Mouse (Mus musculus): ENCODE measurements around the gene Cd80. TPM values are rescaled to one million over a fixed set of nuclear protein-coding genes. Genes with fewer than 3 reads are reported as not detected.
A peak's percentile ranks its signal among the peaks of the same experiment; 100 is the strongest.

The Cd80 gene
- polyA plus RNA-seq, 1 experiment from 2014 or later = 0.74 TPM

DNA sequence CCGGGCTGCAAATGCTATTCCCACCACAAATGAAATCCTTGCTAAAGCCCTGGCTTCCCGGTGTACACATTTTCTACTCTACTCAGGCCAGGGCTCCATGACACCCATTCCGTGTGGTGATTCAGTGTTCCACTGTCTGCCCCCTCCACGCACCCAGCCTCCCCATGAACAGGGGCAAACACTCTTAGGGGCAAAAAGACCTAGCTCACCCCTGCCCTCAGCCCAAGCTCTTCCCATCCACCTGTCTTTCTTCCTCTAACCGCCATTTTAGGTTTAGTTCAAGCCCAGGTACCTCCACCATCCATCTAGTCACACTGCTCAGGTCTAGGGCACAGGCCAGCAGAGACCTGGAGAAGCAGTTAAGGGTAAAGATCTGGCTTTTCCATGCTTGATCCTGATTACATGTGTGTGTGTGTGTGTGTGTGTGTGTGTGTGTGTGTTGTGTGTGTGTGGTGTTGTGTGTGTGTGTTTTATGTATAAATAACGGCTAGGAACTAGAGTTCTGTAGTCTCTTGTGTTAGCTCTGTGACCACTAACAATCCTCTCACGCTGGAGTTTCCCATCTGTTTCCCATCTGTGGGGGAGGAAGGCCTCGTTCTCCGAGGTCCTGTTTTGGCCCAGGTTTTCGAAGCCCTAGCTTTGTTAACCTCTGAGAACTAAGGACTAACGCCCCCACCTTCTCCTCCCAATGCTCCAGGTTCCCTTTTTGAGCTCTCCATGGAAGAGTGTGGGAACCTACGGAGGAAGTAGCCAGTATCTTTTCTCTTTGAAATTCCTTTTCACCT, 3.7 kb upstream of the Cd80 start:
- Histone ChIP-seq H3K9me3 (replicated peaks) (no peaks in the 10 kb centered on the region), H3K27ac (peak overlapping the region; percentile 83; the same call in 1 of the 2 replicates), H3K36me3 (peaks cover 34% of the 10 kb centered on the region), H3K4me1 (peaks cover 17% of the 10 kb centered on the region), H3K4me3 (peak overlapping the region; percentile 74), H3K27me3 (no peaks in the 10 kb centered on the region), H3K4me2 (replicated peaks) (peak overlapping the region; percentile 71), H3K9ac (peak overlapping the region; percentile 82)
- 47% methylated on average over 12 of the region's 12 CpGs for WGBS
- ATAC-seq (ENCODE audit: low FRiP score) = peak; percentile 9; the same call in 1 of the 2 replicates

DNA sequence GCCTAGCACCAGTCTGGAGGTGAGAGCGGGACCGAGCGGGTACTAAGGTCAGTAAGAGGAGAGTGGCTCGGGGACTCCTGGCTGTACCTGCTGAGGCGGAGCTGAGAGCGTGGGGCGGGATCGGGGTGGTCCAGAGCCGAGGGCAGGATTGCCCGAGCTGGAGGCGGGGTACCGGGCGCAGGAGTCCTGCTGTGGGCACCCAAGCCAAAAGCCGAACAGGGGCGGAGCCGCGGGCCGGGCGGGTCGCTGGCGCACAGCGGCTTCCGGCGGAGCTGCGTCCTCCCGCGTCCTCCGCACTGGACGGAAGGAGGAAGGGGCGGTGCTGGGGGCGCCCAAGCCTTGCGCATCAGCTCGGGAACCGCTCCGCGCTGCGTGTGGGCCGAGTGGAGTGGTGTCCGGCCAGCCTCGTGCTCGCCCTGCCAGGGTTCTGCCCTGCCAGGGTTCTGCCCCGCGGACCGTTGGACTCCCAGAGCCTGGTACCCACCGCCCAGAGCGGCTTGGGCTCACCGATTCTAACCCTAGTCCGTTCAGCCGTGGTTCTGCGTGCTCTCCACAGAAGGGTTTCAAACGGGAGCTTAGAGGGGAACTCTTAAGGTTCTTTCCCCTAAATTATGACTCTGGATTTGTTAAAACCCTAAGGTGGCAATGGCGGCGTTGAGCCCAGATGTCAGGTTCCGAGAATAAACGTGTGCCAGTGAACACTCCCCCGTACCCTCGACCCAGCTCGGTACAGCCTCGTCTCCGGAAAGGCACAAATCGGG, 2.7 kb upstream of the Cd80 start, which contains the start of gene Adprh:
Gene Adprh (minus strand): TSS at position 262 of the 761 bp plus-strand sequence.
- no peaks in the 10 kb centered on the region for H3K27me3 ChIP-seq
- peak within 1 kb of the TSS; percentile 71 for H3K4me2 ChIP-seq (replicated peaks)
- H3K9ac ChIP-seq = peak within 1 kb of the TSS; percentile 82
- peak within 1 kb of the TSS; percentile 83 for H3K27ac ChIP-seq
- ATAC-seq (ENCODE audit: low FRiP score) = peak; percentile 98
- H3K9me3 ChIP-seq (replicated peaks) = no peaks in the 10 kb centered on the region
- peaks cover 24% of the 10 kb centered on the region for H3K36me3 ChIP-seq
- peaks cover 17% of the 10 kb centered on the region for H3K4me1 ChIP-seq
- WGBS = under 1% methylated on average over 53 of the region's 61 CpGs
- H3K4me3 ChIP-seq = peak within 1 kb of the TSS; percentile 74

DNA sequence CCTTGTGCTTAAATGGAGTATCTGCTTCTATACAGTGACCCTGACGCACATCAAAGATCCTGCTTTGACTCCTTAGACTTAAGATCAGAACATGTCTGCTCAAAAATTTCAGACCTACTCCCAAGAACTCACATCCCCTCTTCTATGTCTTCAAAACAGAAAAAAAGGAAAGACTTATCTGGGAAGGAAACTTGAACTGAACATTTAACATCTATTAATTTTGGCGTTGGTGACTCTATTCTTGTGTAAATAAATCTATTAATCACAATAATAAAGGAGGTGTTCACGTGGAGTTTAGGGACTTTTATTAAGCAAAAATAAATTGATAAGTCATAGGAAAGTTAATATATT, 2.2 kb upstream of the Cd80 start:
- H3K9ac ChIP-seq = peak overlapping the region; percentile 82
- ATAC-seq (ENCODE audit: low FRiP score) = no peak
- no peaks in the 10 kb centered on the region for H3K27me3 ChIP-seq
- H3K4me1 ChIP-seq = peaks cover 17% of the 10 kb centered on the region
- peaks cover 19% of the 10 kb centered on the region for H3K36me3 ChIP-seq
- 0 out of 2 replicates have a peak overlapping the region, but pooled peaks have one; percentile 83 for H3K27ac ChIP-seq
- H3K4me3 ChIP-seq = peak overlapping the region; percentile 74
- no peaks in the 10 kb centered on the region for H3K9me3 ChIP-seq (replicated peaks)
- WGBS = 28% methylated on average over 3 of the region's 3 CpGs
- H3K4me2 ChIP-seq (replicated peaks) = peak overlapping the region; percentile 71

DNA sequence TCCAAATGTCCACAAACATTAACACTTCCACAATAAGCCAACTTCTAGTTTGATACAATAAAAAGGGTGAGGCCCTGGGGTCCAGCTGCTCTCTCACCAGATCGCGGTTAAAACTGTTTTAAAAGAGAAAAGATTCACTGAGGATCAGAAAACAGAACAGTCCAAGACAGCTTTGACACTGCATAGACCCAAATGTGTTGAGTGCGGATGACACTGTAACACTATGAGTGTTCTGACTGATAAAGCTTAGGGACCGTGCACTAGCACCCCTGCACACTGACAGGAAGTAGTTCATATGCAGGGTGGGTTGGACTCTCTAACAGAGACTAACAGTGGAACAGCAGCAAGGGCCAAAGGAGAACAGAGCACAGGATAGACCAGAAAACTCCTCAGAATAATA, 1.4 kb upstream of the Cd80 start:
- Histone ChIP-seq H3K27me3 (no peaks in the 10 kb centered on the region), H3K4me1 (peaks cover 17% of the 10 kb centered on the region), H3K4me2 (replicated peaks) (no peak overlapping the region), H3K9ac (no peak overlapping the region), H3K9me3 (replicated peaks) (no peaks in the 10 kb centered on the region), H3K4me3 (no peak overlapping the region), H3K36me3 (peaks cover 11% of the 10 kb centered on the region), H3K27ac (no peak overlapping the region)
- no peak for ATAC-seq (ENCODE audit: low FRiP score)
- 92% methylated on average over 4 of the region's 4 CpGs for WGBS

DNA sequence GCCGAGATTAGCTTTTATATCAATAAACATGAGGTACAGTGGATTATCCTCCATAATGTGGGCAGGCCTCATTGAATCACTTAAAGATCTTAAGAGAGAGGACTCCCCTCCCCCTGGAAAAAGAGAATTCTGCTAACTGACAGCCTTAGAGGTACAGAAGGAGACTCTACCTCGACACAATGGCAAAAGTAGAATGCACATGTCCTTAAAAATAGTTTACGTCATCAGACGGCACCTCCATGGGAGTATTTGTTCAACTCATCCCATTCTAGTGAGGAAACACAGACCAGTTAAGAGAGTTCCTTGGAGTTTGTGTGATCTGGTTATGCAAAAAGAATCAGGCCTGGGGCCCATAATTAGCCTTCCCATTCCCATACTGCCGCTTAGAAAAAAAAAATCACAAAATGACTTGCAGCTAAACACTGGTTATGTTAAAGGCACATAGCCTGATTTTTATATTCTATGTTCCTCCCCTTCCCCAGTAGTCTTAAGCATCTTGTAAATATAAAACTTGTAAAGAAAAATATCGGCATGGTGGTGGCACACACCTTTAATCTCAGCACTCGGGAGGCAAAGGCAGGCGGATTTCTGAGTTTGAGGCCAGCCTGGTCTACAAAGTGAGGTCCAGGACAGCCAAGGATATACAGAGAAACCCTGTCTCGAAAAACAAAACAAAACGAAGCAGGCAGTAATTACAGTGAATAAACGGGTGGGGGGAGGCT, 667 bp upstream of the Cd80 start:
- 84% methylated on average over 11 of the region's 11 CpGs for WGBS
- Histone ChIP-seq H3K4me1 (peaks cover 17% of the 10 kb centered on the region), H3K27ac (no peak overlapping the region), H3K9me3 (replicated peaks) (no peaks in the 10 kb centered on the region), H3K36me3 (peaks cover 4% of the 10 kb centered on the region), H3K4me2 (replicated peaks) (no peak overlapping the region), H3K27me3 (no peaks in the 10 kb centered on the region), H3K4me3 (no peak overlapping the region), H3K9ac (no peak overlapping the region)
- ATAC-seq (ENCODE audit: low FRiP score) = no peak

DNA sequence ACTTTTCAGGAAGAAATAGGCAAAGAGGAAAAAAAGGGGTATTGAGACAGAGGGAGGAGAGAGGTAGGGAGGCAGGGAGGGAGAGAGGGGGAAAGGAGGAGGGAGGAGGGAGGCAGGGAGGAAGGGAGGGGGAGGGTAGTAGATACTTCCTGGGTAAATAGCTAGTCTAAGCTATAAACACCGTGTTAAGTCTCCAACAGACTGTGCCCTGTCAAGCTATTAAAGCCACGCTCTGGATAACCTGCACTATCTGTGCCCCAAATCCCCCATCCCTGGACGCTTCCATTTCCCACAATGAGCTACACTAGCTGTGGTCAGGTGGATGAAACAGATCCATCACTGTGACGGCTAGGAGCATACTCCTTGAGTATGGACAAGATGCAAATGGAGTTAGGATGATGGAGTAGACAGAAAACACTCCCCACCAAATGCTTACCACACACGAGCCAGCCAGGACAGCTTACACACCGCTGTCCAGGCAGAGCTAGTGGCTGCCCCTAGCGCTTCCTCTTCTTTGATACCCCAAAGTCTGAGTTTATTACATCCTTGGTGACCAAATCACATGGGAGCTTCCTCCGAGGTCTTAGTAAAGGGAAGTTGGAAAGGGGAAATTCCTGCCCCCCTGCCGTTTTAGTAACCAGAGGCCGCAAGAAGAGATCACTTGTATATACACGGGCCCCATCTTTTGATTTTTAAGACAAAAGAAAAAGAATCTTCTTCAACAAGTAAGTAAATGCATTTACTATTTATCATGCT, 1.6 kb downstream of the Cd80 start:
- WGBS = 55% methylated on average over 11 of the region's 11 CpGs
- Histone ChIP-seq H3K4me1 (peaks cover 2% of the 10 kb centered on the region; the same call in 1 of the 2 replicates), H3K9ac (no peak overlapping the region), H3K9me3 (replicated peaks) (no peaks in the 10 kb centered on the region), H3K4me3 (no peak overlapping the region), H3K27ac (no peak overlapping the region), H3K36me3 (no peaks in the 10 kb centered on the region), H3K27me3 (no peaks in the 10 kb centered on the region), H3K4me2 (replicated peaks) (no peak overlapping the region)
- ATAC-seq (ENCODE audit: low FRiP score) = no peak

- Histone ChIP-seq H3K9ac (no peak overlapping the region), H3K4me2 (replicated peaks) (no peak overlapping the region), H3K4me3 (no peak overlapping the region), H3K9me3 (replicated peaks) (no peaks in the 10 kb centered on the region), H3K27ac (no peak overlapping the region), H3K27me3 (no peaks in the 10 kb centered on the region), H3K4me1 (no peaks in the 10 kb centered on the region), H3K36me3 (no peaks in the 10 kb centered on the region)
- ATAC-seq (ENCODE audit: low FRiP score) = no peak
- WGBS = 74% methylated on average over 6 of the region's 6 CpGs
Observed at GRCm38 (mm10) chr16:38458600-38459280, 3.4 kb downstream of the Cd80 start.

DNA sequence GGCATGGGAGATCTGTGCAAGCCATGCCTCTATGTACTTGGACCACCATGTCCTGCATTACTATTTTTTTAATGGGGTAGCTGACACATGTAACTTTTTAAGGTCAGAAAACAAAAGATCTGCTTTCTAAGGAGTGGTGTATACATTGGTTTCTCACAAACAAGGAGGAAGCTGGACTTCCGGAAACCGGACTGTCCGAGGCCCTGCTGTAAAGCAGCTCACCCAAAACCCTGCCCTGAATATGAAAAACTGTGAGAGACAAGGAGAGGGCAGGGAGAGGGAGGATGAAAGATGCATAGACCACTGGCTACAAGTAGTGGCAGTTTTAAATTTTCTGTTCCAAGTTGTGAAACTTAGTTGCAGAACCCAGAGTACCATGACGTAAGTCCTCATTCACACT, 4.6 kb downstream of the Cd80 start:
- no peak for ATAC-seq (ENCODE audit: low FRiP score)
- H3K4me3 ChIP-seq = no peak overlapping the region
- no peaks in the 10 kb centered on the region for H3K36me3 ChIP-seq
- H3K4me1 ChIP-seq = no peaks in the 10 kb centered on the region
- H3K9ac ChIP-seq = no peak overlapping the region
- no peaks in the 10 kb centered on the region for H3K9me3 ChIP-seq (replicated peaks)
- H3K4me2 ChIP-seq (replicated peaks) = no peak overlapping the region
- no peak overlapping the region for H3K27ac ChIP-seq
- no peaks in the 10 kb centered on the region for H3K27me3 ChIP-seq
- WGBS = 91% methylated on average over 4 of the region's 4 CpGs

DNA sequence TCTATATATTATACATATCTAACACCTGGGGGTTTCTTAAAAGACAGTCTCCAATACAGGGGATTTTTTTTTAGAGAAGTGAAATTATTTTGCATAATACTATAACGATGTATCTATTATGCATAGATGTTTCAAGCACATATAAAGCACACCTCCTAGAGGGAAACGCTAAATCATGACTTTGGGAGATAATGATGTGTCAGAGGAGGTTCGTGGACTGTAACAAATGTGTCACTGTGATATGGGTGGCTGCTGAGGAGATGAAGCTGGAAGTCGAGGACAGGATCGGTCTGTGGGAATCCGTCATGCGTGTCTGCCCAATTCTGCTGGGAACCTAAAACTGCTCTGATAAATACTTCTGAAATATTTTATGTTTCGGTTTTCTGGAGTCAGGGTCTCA, 6.4 kb downstream of the Cd80 start:
- Histone ChIP-seq H3K9me3 (replicated peaks) (no peaks in the 10 kb centered on the region), H3K36me3 (no peaks in the 10 kb centered on the region), H3K9ac (no peak overlapping the region), H3K4me1 (no peaks in the 10 kb centered on the region), H3K4me2 (replicated peaks) (no peak overlapping the region), H3K27me3 (no peaks in the 10 kb centered on the region), H3K4me3 (no peak overlapping the region), H3K27ac (no peak overlapping the region)
- 83% methylated on average over 8 of the region's 8 CpGs for WGBS
- no peak for ATAC-seq (ENCODE audit: low FRiP score)

DNA sequence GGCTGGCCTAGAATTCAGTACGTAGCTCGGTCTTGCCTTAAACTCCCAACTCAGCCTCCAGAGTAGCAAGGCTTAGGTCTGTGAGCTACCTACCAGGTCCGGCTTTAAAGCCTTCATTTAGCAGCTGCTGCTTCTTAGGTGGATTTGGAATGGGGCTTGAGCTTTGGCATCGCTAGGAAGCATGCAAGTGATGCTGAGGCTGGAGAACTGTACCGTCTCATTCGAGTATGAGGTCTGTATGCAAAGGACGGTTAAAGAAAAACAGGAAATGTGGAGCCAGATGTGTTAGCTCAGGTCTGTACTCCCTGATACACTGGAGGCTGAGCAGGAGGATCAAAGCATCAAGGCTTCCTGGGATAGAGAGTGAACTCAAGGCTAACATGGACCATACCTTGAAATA, 6.8 kb downstream of the Cd80 start:
- Histone ChIP-seq H3K4me2 (replicated peaks) (no peak overlapping the region), H3K9me3 (replicated peaks) (no peaks in the 10 kb centered on the region), H3K27me3 (no peaks in the 10 kb centered on the region), H3K9ac (no peak overlapping the region), H3K4me1 (no peaks in the 10 kb centered on the region), H3K4me3 (no peak overlapping the region), H3K27ac (no peak overlapping the region), H3K36me3 (no peaks in the 10 kb centered on the region)
- 85% methylated on average over 7 of the region's 7 CpGs for WGBS
- ATAC-seq (ENCODE audit: low FRiP score) = no peak

GRCm38 (mm10) chr16:38463305-38463704, 7.9 kb downstream of the Cd80 start:
- Histone ChIP-seq H3K36me3 (no peaks in the 10 kb centered on the region), H3K9me3 (replicated peaks) (no peaks in the 10 kb centered on the region), H3K9ac (no peak overlapping the region), H3K27ac (no peak overlapping the region), H3K27me3 (no peaks in the 10 kb centered on the region), H3K4me1 (no peaks in the 10 kb centered on the region), H3K4me3 (no peak overlapping the region), H3K4me2 (replicated peaks) (no peak overlapping the region)
- ATAC-seq (ENCODE audit: low FRiP score) = no peak
- 88% methylated on average over 5 of the region's 5 CpGs for WGBS
